In the genomic region with DNA sequence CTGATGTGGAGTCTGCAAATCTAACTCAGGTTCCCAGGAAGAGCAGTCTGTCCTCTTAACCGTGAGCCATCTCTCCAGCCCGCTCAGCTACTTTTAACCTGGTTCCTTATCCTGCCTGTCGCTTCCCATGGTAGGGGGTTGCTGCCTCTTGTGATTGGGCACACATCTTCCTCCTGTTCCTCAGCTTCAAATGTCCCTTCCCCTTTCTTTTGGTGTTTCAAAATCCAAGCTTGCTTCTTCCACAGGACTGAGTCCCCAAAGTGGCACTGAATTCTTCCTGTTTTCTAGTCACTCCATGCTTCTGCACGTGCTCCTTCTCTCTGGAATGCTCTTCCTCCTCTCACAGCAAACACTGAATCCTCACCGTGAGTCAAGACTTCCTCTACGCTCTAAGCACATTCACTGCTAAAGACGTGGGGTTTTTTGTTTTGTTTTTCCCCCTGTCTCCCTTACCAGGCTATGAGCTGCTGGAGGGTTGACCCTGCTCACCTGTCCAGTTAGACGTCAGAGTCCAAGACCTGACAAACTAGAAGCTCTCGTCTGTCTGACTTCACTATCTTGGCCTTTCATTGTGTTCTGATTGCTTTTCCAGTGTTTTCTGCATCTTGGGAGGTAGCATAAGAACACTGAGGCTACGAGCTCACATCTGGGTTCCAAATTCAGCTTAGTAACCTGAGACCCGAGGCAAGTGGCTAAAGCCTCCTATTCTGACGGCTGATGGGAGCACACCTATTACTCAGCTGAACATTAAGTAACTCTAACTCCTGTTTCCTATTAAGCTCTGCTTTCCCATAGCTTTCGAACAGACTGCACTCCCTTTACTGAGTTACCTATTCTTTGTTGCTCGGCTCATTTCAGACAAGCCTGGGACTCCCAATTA, we compare ENCODE assay signal across 9 mouse cellular contexts. TPM values are rescaled to one million over a fixed set of nuclear protein-coding genes. Genes with fewer than 3 reads are reported as not detected.
DNase-seq lines count a peak whose midpoint lies in the region; ATAC-seq and TF ChIP-seq lines count a peak whose summit lies in the region.
"Had no signal": no experiment of that assay in that cellular context is flagged by ENCODE, and none has a peak within 500 bp of the region (broad histone marks: within the 10 kb centered on the region; RNA-seq: fewer than 3 reads in every experiment).

No protein-coding gene starts in this region.

- peaks cover 22% of the 10 kb centered on the region for H3K79me2 ChIP-seq in macrophage (ENCODE audit: inconsistent target)

- peak overlapping the region; percentile 91 for H3K4me2 ChIP-seq in heart, postnatal 0 days (ENCODE audit: low read depth, low read length)

- no peak for TF ChIP-seq CTCF in G1E (IDR thresholded peaks at IDR 0.05; ENCODE audit: low read depth, low read length)
- no peak for TF ChIP-seq CTCF in heart, postnatal 0 days (IDR thresholded peaks at IDR 0.05; ENCODE audit: low read depth)

- peak overlapping the region; percentile 77 for H3K4me3 ChIP-seq in heart, embryonic 10.5 days
- H3K4me3 ChIP-seq in G1E (ENCODE audit: low read depth, low read length) (peak overlapping the region; percentile 77; the same call in 1 of the 2 replicates), macrophage (ENCODE audit: inconsistent target) (peak overlapping the region; percentile 62)
- H3K4me3 ChIP-seq in heart, postnatal 0 days (ENCODE audit: low read depth, low read length): peak overlapping the region; percentile 74; the same call in 1 of the 2 replicates

- no peak for ATAC-seq in G1E (ENCODE audit: extremely low read depth, insufficient number of reproducible peaks, low FRiP score, poor library complexity, severe bottlenecking)
- ATAC-seq in heart, postnatal 0 days (ENCODE audit: insufficient read depth, low read depth): no peak
- no peak for ATAC-seq in megakaryocyte progenitor cell, adult 5-6 weeks (replicated peaks; ENCODE audit: poor library complexity)

- peak overlapping the region; percentile 96 for H3K27ac ChIP-seq in heart, embryonic 10.5 days
- peak overlapping the region; percentile 77 for H3K27ac ChIP-seq in heart, postnatal 0 days (ENCODE audit: low read depth)
- peak overlapping the region; percentile 94 for H3K27ac ChIP-seq in macrophage

- 77% methylated on average over 14 of the region's 14 CpGs for WGBS in heart, embryonic 10.5 days
- 63% methylated on average over 14 of the region's 14 CpGs for WGBS in heart, postnatal 0 days
- 49% methylated on average over 14 of the region's 14 CpGs for WGBS in macrophage (ENCODE audit: missing documents)

- no peak for DNase-seq in heart, embryonic 10.5 days (ENCODE audit: low spot score)
- DNase-seq in heart, postnatal 4 days: no peak
- no peak for DNase-seq in G1E (ENCODE audit: low spot score)
- no peak for DNase-seq in heart, postnatal 0 days (ENCODE audit: low spot score)
- DNase-seq in right cerebral cortex, adult 18-20 months: no peak
- no peak for DNase-seq in ovary, postnatal 36 days (ENCODE audit: low spot score)
- DNase-seq: layer of hippocampus, adult 9-11 months had no signal

- no peak for TF ChIP-seq EP300 in heart, postnatal 0 days (IDR thresholded peaks at IDR 0.05; ENCODE audit: low read depth)

- peaks cover 53% of the 10 kb centered on the region for H3K36me3 ChIP-seq in heart, embryonic 10.5 days
- H3K36me3 ChIP-seq in G1E (replicated peaks) (peaks cover 78% of the 10 kb centered on the region), macrophage (ENCODE audit: inconsistent target) (peaks cover 23% of the 10 kb centered on the region; the same call in 1 of the 2 replicates)
- H3K36me3 ChIP-seq in heart, postnatal 0 days (replicated peaks; ENCODE audit: control insufficient read depth, insufficient read depth, low read length): peaks cover 42% of the 10 kb centered on the region

- H3K27me3 ChIP-seq in heart, embryonic 10.5 days (ENCODE audit: insufficient read depth, poor library complexity, severe bottlenecking): no peaks in the 10 kb centered on the region
- H3K27me3 ChIP-seq in G1E (ENCODE audit: insufficient read depth, low read length): no peaks in the 10 kb centered on the region
- H3K27me3 ChIP-seq in heart, postnatal 0 days (ENCODE audit: control insufficient read depth, insufficient read depth, low read length): no peaks in the 10 kb centered on the region

- H3K9ac ChIP-seq in heart, postnatal 0 days (replicated peaks; ENCODE audit: low read depth, low read length): peak overlapping the region; percentile 57

- no peaks in the 10 kb centered on the region for H3K9me3 ChIP-seq in heart, embryonic 10.5 days
- H3K9me3 ChIP-seq in G1E (replicated peaks): no peaks in the 10 kb centered on the region
- H3K9me3 ChIP-seq in heart, postnatal 0 days (replicated peaks; ENCODE audit: control insufficient read depth, low read length): no peaks in the 10 kb centered on the region

- H3K4me1 ChIP-seq in heart, embryonic 10.5 days: peaks cover 44% of the 10 kb centered on the region
- peaks cover 48% of the 10 kb centered on the region for H3K4me1 ChIP-seq in G1E (ENCODE audit: insufficient read depth, low read depth, low read length)
- H3K4me1 ChIP-seq in heart, postnatal 0 days (ENCODE audit: control insufficient read depth, insufficient read depth): peaks cover 12% of the 10 kb centered on the region

RNA-seq across cellular contexts. Expression of a gene that starts 1.7 kb away (rescaled TPM):
- 204 and 209 TPM in 2 replicates for polyA plus RNA-seq in heart, embryonic 10.5 days (2016; fragmentation: Nextera tagmentation; extraction: Ambion mirVana)
- total RNA-seq in heart, postnatal 4 days (2021): 10 to 100 TPM; 86.2 to 92.3 TPM
- 64.2 and 66.9 TPM in 2 replicates for total RNA-seq in G1E (2014; fragmentation: Nextera tagmentation)
- total RNA-seq in G1E (2017): 64.6 and 81.5 TPM in 2 replicates
- 152 and 196 TPM in 2 replicates for polyA plus RNA-seq in G1E (2012)
- total RNA-seq in heart, postnatal 0 days (2014; rRNA removed; ENCODE audit: low replicate concordance): 42.0 and 53.9 TPM in 2 replicates
- polyA plus RNA-seq in heart, postnatal 0 days (2015; fragmentation: Nextera tagmentation; extraction: Ambion mirVana): 154 and 175 TPM in 2 replicates
- 10 to 100 TPM; 17.1 to 67.8 (median 46.7) TPM for total RNA-seq in macrophage (2018; cell fraction: chromatin; rRNA removed)
- 10 to 100 TPM; 38.5 to 72.4 (median 53.2) TPM for total RNA-seq in macrophage (2018; cell fraction: cytosol; rRNA removed)
- 10 to 100 TPM; 21.5 to 47.9 (median 32.1) TPM for total RNA-seq in macrophage (2018; cell fraction: nucleus; rRNA removed)
- 72.0 to 176 TPM (median 83.0 TPM) in 3 replicates for polyA plus RNA-seq in macrophage (2018)
- 102 and 109 TPM in 2 replicates for total RNA-seq in megakaryocyte progenitor cell, adult 5-6 weeks (2015)
- 68.6 and 71.8 TPM in 2 replicates for total RNA-seq in megakaryocyte progenitor cell, adult 5-6 weeks (2017)

RNA-seq across cellular contexts. Expression of a gene that starts 10.5 kb away (rescaled TPM):
- 188 and 256 TPM in 2 replicates for polyA plus RNA-seq in heart, embryonic 10.5 days (2016; fragmentation: Nextera tagmentation; extraction: Ambion mirVana)
- total RNA-seq in heart, postnatal 4 days (2021): 1,000 to 10,000 TPM; 1,339 to 1,391 TPM
- 19.0 and 25.3 TPM in 2 replicates for total RNA-seq in G1E (2014; fragmentation: Nextera tagmentation)
- 21.9 and 24.5 TPM in 2 replicates for total RNA-seq in G1E (2017)
- polyA plus RNA-seq in G1E (2012): 3.1 and 5.7 TPM in 2 replicates
- 1,315 and 1,376 TPM in 2 replicates for total RNA-seq in heart, postnatal 0 days (2014; rRNA removed; ENCODE audit: low replicate concordance)
- 1,204 and 1,224 TPM in 2 replicates for polyA plus RNA-seq in heart, postnatal 0 days (2015; fragmentation: Nextera tagmentation; extraction: Ambion mirVana)
- 10 to 100 TPM in 19 of 26 experiments, 1 to 10 TPM in 7; 3.6 to 24.3 (median 14.3) TPM for total RNA-seq in macrophage (2018; cell fraction: chromatin; rRNA removed)
- total RNA-seq in macrophage (2018; cell fraction: cytosol; rRNA removed): 1 to 10 TPM; 2.5 to 4.6 (median 3.9) TPM
- 10 to 100 TPM in 6 of 26 experiments, 1 to 10 TPM in 20; 3.0 to 16.2 (median 7.7) TPM for total RNA-seq in macrophage (2018; cell fraction: nucleus; rRNA removed)
- polyA plus RNA-seq in macrophage (2018): 3.0 to 5.4 TPM (median 4.8 TPM) in 3 replicates
- total RNA-seq in megakaryocyte progenitor cell, adult 5-6 weeks (2015): 4.1 and 6.2 TPM in 2 replicates
- total RNA-seq in megakaryocyte progenitor cell, adult 5-6 weeks (2017): 7.2 and 9.5 TPM in 2 replicates

RNA-seq across cellular contexts. Expression of a gene that starts 13.1 kb away (rescaled TPM):
- 2,022 and 2,208 TPM in 2 replicates for polyA plus RNA-seq in heart, embryonic 10.5 days (2016; fragmentation: Nextera tagmentation; extraction: Ambion mirVana)
- 100 to 1,000 TPM; 572 to 580 TPM for total RNA-seq in heart, postnatal 4 days (2021)
- total RNA-seq in G1E (2014; fragmentation: Nextera tagmentation) (804 and 991 TPM in 2 replicates), G1E (2017) (724 and 774 TPM in 2 replicates)
- polyA plus RNA-seq in G1E (2012) (3,649 and 4,709 TPM in 2 replicates), macrophage (2018) (1,563 to 2,873 TPM (median 2,872 TPM) in 3 replicates)
- total RNA-seq in heart, postnatal 0 days (2014; rRNA removed; ENCODE audit: low replicate concordance): 924 and 959 TPM in 2 replicates
- 903 and 932 TPM in 2 replicates for polyA plus RNA-seq in heart, postnatal 0 days (2015; fragmentation: Nextera tagmentation; extraction: Ambion mirVana)
- total RNA-seq in macrophage (2018; cell fraction: chromatin; rRNA removed): 100 to 1,000 TPM; 113 to 507 (median 279) TPM
- total RNA-seq in macrophage (2018; cell fraction: cytosol; rRNA removed): 1,000 to 10,000 TPM; 1,533 to 2,376 (median 1,898) TPM
- 1,000 to 10,000 TPM in 1 of 26 experiments, 100 to 1,000 TPM in 25; 314 to 1,343 (median 755) TPM for total RNA-seq in macrophage (2018; cell fraction: nucleus; rRNA removed)
- total RNA-seq in megakaryocyte progenitor cell, adult 5-6 weeks (2015): 1,057 and 1,218 TPM in 2 replicates
- total RNA-seq in megakaryocyte progenitor cell, adult 5-6 weeks (2017): 491 and 574 TPM in 2 replicates

RNA-seq across cellular contexts. Expression of a gene that starts 20.2 kb away (rescaled TPM):
- 207 and 246 TPM in 2 replicates for polyA plus RNA-seq in heart, embryonic 10.5 days (2016; fragmentation: Nextera tagmentation; extraction: Ambion mirVana)
- total RNA-seq in heart, postnatal 4 days (2021): 100 to 1,000 TPM; 311 to 313 TPM
- total RNA-seq in G1E (2014; fragmentation: Nextera tagmentation) (42.8 and 72.7 TPM in 2 replicates), G1E (2017) (125 and 144 TPM in 2 replicates)
- polyA plus RNA-seq in G1E (2012) (50.6 and 59.2 TPM in 2 replicates), macrophage (2018) (53.0 to 112 TPM (median 103 TPM) in 3 replicates)
- 530 and 532 TPM in 2 replicates for total RNA-seq in heart, postnatal 0 days (2014; rRNA removed; ENCODE audit: low replicate concordance)
- polyA plus RNA-seq in heart, postnatal 0 days (2015; fragmentation: Nextera tagmentation; extraction: Ambion mirVana): 446 and 451 TPM in 2 replicates
- total RNA-seq in macrophage (2018; cell fraction: chromatin; rRNA removed): 10 to 100 TPM; 17.7 to 93.2 (median 47.9) TPM
- 100 to 1,000 TPM in 20 of 26 experiments, 10 to 100 TPM in 6; 79.4 to 138 (median 112) TPM for total RNA-seq in macrophage (2018; cell fraction: cytosol; rRNA removed)
- total RNA-seq in macrophage (2018; cell fraction: nucleus; rRNA removed): 100 to 1,000 TPM in 1 of 26 experiments, 10 to 100 TPM in 25; 31.5 to 107 (median 56.9) TPM
- 59.5 and 73.9 TPM in 2 replicates for total RNA-seq in megakaryocyte progenitor cell, adult 5-6 weeks (2015)
- 46.6 and 52.7 TPM in 2 replicates for total RNA-seq in megakaryocyte progenitor cell, adult 5-6 weeks (2017)

RNA-seq across cellular contexts. Expression of a gene that starts 20.4 kb away (rescaled TPM):
- polyA plus RNA-seq in heart, embryonic 10.5 days (2016; fragmentation: Nextera tagmentation; extraction: Ambion mirVana): 12.0 and 12.5 TPM in 2 replicates
- total RNA-seq in heart, postnatal 4 days (2021): 10 to 100 TPM; 22.2 to 23.5 TPM
- total RNA-seq in G1E (2014; fragmentation: Nextera tagmentation): 21.1 and 25.4 TPM in 2 replicates
- total RNA-seq in G1E (2017): 3.5 and 5.3 TPM in 2 replicates
- polyA plus RNA-seq in G1E (2012): 14.7 and 21.2 TPM in 2 replicates
- total RNA-seq in heart, postnatal 0 days (2014; rRNA removed; ENCODE audit: low replicate concordance): 8.7 and 9.5 TPM in 2 replicates
- polyA plus RNA-seq in heart, postnatal 0 days (2015; fragmentation: Nextera tagmentation; extraction: Ambion mirVana): 10.5 and 10.7 TPM in 2 replicates
- 100 to 1,000 TPM; 124 to 580 (median 347) TPM for total RNA-seq in macrophage (2018; cell fraction: chromatin; rRNA removed)
- 10 to 100 TPM; 40.2 to 91.1 (median 66.6) TPM for total RNA-seq in macrophage (2018; cell fraction: cytosol; rRNA removed)
- total RNA-seq in macrophage (2018; cell fraction: nucleus; rRNA removed): 100 to 1,000 TPM; 107 to 336 (median 211) TPM
- polyA plus RNA-seq in macrophage (2018): 35.3 to 53.1 TPM (median 41.4 TPM) in 3 replicates
- total RNA-seq in megakaryocyte progenitor cell, adult 5-6 weeks (2015): 9.1 and 9.2 TPM in 2 replicates
- total RNA-seq in megakaryocyte progenitor cell, adult 5-6 weeks (2017): 2.0 and 5.1 TPM in 2 replicates

Comparison
In these comparisons a context has a peak if more than half of its experiments do, and no peak if none do; other contexts are left out.
1. RNA of a gene that starts 10.5 kb away (total RNA-seq): 1,339 to 1,391 TPM in heart, postnatal 4 days and 1,315 to 1,376 TPM in heart, postnatal 0 days; 19.0 to 25.3 TPM in G1E and 4.1 to 9.5 TPM in megakaryocyte progenitor cell, adult 5-6 weeks; every median in the first group is over 10 times any median in the second.
2. Peak in every context shown above with its lines, with median percentiles within 50 percentile points of each other: H3K27ac ChIP-seq and H3K4me3 ChIP-seq.